In the genomic region with DNA sequence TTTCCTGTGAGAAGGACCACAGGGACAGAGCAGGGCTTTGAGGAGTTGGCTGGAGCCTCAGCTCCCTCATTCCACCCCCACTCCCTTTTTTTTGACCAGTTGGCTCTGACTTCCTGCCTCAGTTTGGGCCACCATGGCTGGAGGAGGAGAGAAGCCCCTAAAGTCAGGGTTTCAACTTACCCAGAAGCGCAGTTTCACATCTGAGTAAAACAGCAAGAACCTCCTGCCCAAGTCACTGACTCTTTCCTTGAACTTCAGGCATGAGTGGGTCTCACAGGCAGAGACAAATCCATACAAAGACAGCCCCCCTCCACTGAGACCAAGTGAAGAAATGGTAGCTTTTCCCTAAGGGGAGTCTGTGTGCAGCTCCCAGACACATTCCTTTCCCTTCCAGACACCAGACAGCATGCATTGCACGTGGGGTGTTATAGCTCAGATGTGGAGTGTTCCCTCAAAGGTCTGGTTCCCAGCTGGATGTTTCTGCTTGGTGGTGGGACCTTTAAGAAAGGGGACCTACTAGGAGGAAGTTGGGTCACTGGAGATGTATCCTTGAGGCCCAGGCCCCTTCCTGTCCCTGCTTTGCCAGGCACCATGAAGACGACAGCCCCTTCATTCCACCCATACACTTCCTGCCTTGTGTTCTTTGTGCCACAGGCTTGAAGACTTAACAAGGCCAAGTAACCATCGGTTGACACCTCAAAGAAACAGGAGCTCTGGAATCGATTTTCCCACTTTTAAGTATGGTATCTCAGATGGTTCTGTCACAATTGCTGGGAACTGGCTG, we compare ENCODE assay signal across 9 mouse cellular contexts. TPM values are rescaled to one million over a fixed set of nuclear protein-coding genes. Genes with fewer than 3 reads are reported as not detected.
DNase-seq lines count a peak whose midpoint lies in the region; ATAC-seq and TF ChIP-seq lines count a peak whose summit lies in the region.
"Had no signal": no experiment of that assay in that cellular context is flagged by ENCODE, and none has a peak within 500 bp of the region (broad histone marks: within the 10 kb centered on the region; RNA-seq: fewer than 3 reads in every experiment).

No protein-coding gene starts in this region.

- H3K9me3 ChIP-seq in hindbrain, embryonic 12.5 days (replicated peaks) = no peaks in the 10 kb centered on the region
- H3K9me3 ChIP-seq in midbrain, embryonic 14.5 days (ENCODE audit: control insufficient read depth, low read length) = no peaks in the 10 kb centered on the region

- no peak overlapping the region for H3K4me2 ChIP-seq in hindbrain, embryonic 12.5 days (replicated peaks)
- no peak overlapping the region for H3K4me2 ChIP-seq in midbrain, embryonic 14.5 days (ENCODE audit: low read length)

- H3K27me3 ChIP-seq in hindbrain, embryonic 12.5 days = no peaks in the 10 kb centered on the region
- no peaks in the 10 kb centered on the region for H3K27me3 ChIP-seq in midbrain, embryonic 14.5 days (ENCODE audit: control insufficient read depth, insufficient read depth, low read length)

- 75% methylated on average over 5 of the region's 5 CpGs for WGBS in hindbrain, embryonic 12.5 days
- 86% methylated on average over 5 of the region's 5 CpGs for WGBS in midbrain, embryonic 14.5 days

- ATAC-seq in hindbrain, embryonic 12.5 days (ENCODE audit: low FRiP score) = 0 out of 2 replicates have a peak, but pooled peaks have one; percentile 29
- ATAC-seq in midbrain, embryonic 14.5 days (ENCODE audit: low FRiP score, low TSS enrichment) = no peak

- intact Hi-C loops in left cerebral cortex, adult 2 months (cut with DNase I) = no loop called here

- DNase-seq in left cerebral cortex, adult 2 months (ENCODE audit: extremely low spot score in 1 of 2, low spot score in 2 of 2) = no peak
- DNase-seq in left cerebral cortex, adult 9 months (ENCODE audit: low spot score in 2 of 2) = no peak
- no peak for DNase-seq in midbrain, embryonic 14.5 days
- no peak for DNase-seq in cerebellum, postnatal 4 days (ENCODE audit: low spot score in 2 of 2)
- no peak for DNase-seq in cerebellum, adult 8-10 months
- DNase-seq in cerebellum, postnatal 10 days = no peak

- no peak for TF ChIP-seq CTCF in left cerebral cortex, adult 2 months (IDR thresholded peaks at IDR 0.05)
- no peak for TF ChIP-seq CTCF in cortical plate, adult 2 months (IDR thresholded peaks at IDR 0.05; ENCODE audit: extremely low read depth, insufficient read depth, low read length)

- no peak for TF ChIP-seq POLR2A in cortical plate, adult 2 months (IDR thresholded peaks at IDR 0.05; ENCODE audit: extremely low read depth, insufficient read depth, low read length)

- H3K36me3 ChIP-seq in hindbrain, embryonic 12.5 days = no peaks in the 10 kb centered on the region
- H3K36me3 ChIP-seq in midbrain, embryonic 14.5 days (ENCODE audit: control insufficient read depth, insufficient read depth, low read length) = no peaks in the 10 kb centered on the region

- H3K27ac ChIP-seq in left cerebral cortex, adult 2 months = peak overlapping the region; percentile 67
- peak overlapping the region; percentile 58 for H3K27ac ChIP-seq in cortical plate, adult 2 months (ENCODE audit: insufficient read depth, low read length)
- H3K27ac ChIP-seq in hindbrain, embryonic 12.5 days = peak overlapping the region; percentile 55; the same call in 1 of the 2 replicates
- H3K27ac ChIP-seq in midbrain, embryonic 14.5 days (replicated peaks; ENCODE audit: low read depth, low read length) = peak overlapping the region; percentile 45

- H3K4me3 ChIP-seq in left cerebral cortex, adult 2 months = no peak overlapping the region
- no peak overlapping the region for H3K4me3 ChIP-seq in cortical plate, adult 2 months (ENCODE audit: insufficient read depth, low read length)
- H3K4me3 ChIP-seq in hindbrain, embryonic 12.5 days = no peak overlapping the region
- H3K4me3 ChIP-seq in midbrain, embryonic 14.5 days (replicated peaks; ENCODE audit: low read depth, low read length) = no peak overlapping the region

- H3K9ac ChIP-seq in hindbrain, embryonic 12.5 days = no peak overlapping the region
- no peak overlapping the region for H3K9ac ChIP-seq in midbrain, embryonic 14.5 days (replicated peaks; ENCODE audit: low read length)

- H3K4me1 ChIP-seq in cortical plate, adult 2 months (ENCODE audit: control insufficient read depth, insufficient read depth, low read length) = no peaks in the 10 kb centered on the region
- H3K4me1 ChIP-seq in hindbrain, embryonic 12.5 days = peaks cover 14% of the 10 kb centered on the region
- H3K4me1 ChIP-seq in midbrain, embryonic 14.5 days (ENCODE audit: control insufficient read depth, insufficient read depth, low read length) = 0 out of 2 replicates have a peak, but pooled peaks cover 6% of the 10 kb centered on the region

RNA-seq across cellular contexts. Expression of a gene that starts 27.1 kb away (rescaled TPM):
- total RNA-seq in left cerebral cortex, adult 2 months (2021) = 100 to 1,000 TPM; 179 to 199 TPM
- polyA plus RNA-seq in cortical plate, adult 2 months (2012; rRNA removed) = 59.6 and 64.2 TPM in 2 replicates
- polyA plus RNA-seq in hindbrain, embryonic 12.5 days (2016; fragmentation: Nextera tagmentation; extraction: Ambion mirVana) = 28.1 and 30.1 TPM in 2 replicates
- polyA plus RNA-seq in midbrain, embryonic 14.5 days (2014; fragmentation: Nextera tagmentation; extraction: Ambion mirVana) = 20.5 and 24.9 TPM in 2 replicates

RNA-seq across cellular contexts. Expression of a gene that starts 49.2 kb away (rescaled TPM):
- total RNA-seq in left cerebral cortex, adult 2 months (2021) = not detected
- polyA plus RNA-seq in cortical plate, adult 2 months (2012; rRNA removed) = not detected in 2 replicates
- 0.21 TPM in 1 of 2 replicates, not detected in the other for polyA plus RNA-seq in hindbrain, embryonic 12.5 days (2016; fragmentation: Nextera tagmentation; extraction: Ambion mirVana)
- not detected in 2 replicates for polyA plus RNA-seq in midbrain, embryonic 14.5 days (2014; fragmentation: Nextera tagmentation; extraction: Ambion mirVana)
- polyA plus RNA-seq: large intestine, adult 2 months had no signal
